Mouse (Mus musculus): ENCODE measurements around the gene Rad51ap2.
A peak's percentile ranks its signal among the peaks of the same experiment; 100 is the strongest.

Rad51ap2 gene

DNA sequence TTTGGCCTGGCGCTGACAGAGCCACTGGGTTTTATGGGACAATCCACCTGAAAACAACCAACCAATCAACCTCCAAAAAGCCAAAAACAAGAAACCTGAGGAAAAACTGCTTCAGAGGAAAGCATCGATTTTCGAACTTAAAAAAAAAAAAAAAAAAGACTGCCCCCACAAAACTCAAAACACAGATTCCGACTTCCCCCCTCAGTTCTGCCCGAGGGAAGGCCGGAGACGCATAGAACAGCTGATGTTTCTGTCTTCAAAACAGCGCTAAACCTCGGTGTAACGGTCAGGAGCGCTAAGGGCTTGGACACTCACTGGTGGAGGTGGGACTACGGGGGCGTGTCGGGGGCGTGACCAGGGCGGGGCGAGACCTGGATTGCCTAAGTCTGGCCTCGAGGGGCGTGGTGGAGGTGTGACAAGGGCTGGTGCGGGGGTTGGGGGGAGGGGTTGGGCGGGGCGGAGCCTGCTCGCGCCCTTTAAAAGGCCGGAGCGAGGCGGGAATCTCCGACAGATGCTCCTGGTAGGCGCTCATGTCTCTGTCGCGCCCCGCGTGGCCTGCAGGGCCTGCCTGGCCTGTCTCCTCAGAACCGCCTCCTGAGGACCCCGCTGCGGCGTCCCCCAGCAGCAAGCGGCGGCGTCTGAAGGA, at the start of gene Rad51ap2:
TSS of gene Rad51ap2 (plus strand) at position 531 of the 646 bp plus-strand sequence.
- peak; percentile 68 for DNase-seq (ENCODE audit: low spot score)

DNA sequence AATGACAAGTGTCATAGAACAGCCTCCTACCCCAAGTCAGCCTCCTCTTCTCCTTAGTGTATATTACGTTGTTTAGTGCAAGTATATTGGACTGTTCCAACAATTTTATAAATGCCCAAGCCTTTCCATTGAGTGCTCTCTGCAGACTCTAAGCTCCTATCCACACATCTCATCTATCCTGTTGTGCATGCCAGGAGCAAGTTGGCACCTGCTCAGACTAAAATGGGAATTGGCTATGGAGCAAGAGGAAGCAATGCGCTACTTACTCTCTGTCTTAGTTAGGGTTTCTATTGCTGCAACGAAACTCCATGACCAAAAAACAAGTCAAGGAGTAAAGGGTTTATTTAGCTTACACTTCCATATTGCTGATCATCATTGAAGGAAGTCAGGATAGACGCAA, 48.2 kb upstream of the Rad51ap2 start:
- DNase-seq (ENCODE audit: low spot score), result no peak

DNA sequence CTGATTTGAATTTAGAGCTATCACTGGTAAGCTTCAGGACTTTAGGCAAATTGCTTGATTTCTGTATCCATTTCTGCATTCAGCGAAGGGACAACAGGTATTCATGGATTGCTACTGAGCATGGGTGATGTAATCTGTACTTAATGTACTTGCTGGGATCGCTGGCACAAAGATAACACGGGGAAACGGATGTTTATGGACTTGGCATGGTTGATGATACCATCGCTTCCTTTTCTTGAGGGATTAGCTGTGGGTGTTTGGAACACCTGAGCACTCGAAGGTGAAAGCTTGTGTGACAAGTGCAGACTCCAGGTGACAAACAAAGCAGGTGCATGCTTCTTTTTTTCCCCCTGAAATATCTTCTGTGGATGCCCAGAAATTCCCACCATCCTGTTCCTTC, 37.8 kb upstream of the Rad51ap2 start:
- no peak for DNase-seq (ENCODE audit: low spot score)

DNA sequence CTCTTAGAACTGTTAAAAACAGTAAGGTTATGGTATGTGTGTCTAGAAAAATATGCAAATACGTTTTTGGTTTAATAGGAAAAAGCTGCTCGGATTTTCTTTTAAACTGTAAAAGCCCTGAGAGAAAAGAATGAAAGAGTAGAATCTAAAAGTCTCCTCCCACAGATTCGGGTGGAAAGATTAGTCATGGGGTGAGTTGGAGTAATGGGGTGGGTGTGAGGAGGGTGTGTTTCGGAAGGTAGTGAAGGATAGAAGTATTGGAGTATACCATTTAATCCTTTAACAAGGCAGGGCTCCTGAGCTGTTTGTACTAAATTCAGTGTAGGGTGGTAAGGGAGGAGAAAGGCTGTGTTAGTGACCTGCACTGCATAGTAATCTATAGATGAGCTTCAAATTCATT, 28.5 kb upstream of the Rad51ap2 start:
- no peak for DNase-seq (ENCODE audit: low spot score)

DNA sequence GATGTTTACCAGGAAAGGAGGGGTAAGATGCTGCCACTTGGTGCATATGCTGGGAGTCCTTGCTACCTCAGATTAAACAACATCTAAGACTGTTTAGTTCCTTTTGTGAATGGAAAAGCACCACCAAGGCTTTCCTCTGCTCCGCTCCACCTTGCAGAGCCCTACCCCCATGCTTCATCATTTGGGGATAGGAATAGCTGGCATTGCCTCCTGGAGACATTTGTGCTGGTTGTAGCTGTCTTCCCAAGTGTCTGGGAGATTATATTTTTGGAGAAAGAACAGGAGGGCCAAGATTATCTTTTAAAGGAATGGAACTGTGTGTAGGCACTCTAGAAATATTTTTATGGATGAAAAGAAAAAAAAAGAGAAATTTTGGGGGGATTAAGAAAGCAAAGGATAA, 22.8 kb upstream of the Rad51ap2 start:
- DNase-seq (ENCODE audit: low spot score), result no peak

DNA sequence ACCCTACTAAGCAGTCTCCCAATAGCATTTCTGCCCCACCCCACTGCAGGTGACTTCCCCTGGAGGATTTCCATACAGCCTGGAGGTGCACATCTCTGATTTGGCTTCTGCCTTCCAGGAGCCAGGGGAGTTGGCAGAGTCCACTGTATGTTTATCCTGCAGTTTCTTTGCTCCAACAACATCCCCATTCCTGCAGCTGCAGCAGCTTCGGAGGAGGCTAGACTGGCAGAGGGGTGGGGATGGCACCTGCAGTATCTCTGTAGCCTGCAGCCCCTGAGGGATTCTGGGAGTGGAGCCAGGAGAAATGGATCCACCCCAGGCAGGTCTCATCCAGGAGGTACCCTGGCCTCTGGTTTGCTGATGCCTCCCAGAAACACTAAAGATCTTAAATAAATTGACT, 22.2 kb upstream of the Rad51ap2 start:
- DNase-seq (ENCODE audit: low spot score), result no peak

DNA sequence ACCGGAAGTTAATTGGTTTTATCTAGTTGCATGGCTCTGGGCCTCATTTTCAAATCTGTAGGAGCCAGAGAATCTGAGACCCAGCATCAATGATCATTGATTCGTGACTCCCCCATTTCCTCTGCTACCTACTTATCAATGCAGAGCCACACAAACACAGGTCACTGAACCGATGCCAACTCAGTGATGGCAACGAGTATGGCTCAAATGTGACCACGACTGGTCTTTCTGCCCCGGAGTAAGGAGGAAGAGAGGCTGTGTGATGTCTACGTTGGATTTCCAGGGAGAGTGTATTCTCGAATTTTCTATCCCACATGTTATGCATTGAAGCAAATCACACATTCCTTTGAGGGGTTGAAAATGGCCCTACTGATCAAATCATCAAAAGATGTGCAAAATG, 21.4 kb upstream of the Rad51ap2 start:
- no peak for DNase-seq (ENCODE audit: low spot score)

DNA sequence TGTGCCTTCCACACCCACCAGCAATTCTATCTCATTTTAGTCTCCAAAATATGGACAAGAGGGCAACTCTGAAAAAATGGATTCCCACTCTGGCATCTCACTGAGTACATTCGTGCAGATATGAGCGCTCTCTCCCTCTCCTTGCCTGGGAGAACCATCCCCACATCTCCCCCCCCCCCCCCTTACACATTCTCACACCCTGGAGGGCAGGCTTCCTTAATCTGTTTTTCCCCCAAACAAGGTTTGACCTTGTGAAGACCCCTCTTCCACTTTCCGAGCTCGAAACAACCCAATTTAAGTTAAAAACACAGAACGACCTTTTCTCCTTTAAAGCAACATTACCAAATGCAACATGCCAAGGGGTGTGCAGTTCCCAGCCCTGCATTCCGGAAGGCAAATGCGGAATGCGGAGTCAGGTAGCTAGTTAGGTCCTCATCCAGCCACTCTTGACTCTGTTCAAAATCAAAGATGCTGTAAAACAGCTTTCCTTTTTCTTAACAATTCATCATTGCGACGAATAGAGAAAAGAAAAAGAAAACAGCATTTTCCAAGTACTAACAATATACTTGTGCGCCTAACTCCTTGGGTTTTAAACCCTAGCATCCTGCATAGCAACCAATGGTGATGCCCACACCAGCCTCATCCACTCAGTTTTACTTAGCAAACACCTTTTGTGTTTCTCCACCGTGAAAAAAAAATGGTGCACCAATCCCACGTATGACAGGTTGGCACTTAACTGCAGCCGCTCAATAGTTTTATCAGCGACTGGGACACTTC, 20.4 kb upstream of the Rad51ap2 start:
- no peak for DNase-seq (ENCODE audit: low spot score)

DNA sequence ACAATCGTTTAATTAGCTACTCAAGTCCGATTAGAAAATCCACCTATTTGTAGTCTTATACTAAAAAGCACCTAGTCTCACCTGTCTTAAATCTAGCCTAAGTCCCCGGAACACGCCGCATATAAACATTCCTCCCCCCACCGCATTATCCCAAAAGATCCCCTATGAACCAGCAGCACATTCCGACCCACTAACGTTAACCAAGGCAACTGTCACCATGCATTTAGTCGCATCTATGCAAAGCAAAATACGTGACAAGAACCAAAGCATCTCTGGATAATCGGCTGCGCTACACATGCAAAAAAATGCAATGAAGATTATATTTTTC, 19.9 kb upstream of the Rad51ap2 start:
- no peak for DNase-seq (ENCODE audit: low spot score)

DNA sequence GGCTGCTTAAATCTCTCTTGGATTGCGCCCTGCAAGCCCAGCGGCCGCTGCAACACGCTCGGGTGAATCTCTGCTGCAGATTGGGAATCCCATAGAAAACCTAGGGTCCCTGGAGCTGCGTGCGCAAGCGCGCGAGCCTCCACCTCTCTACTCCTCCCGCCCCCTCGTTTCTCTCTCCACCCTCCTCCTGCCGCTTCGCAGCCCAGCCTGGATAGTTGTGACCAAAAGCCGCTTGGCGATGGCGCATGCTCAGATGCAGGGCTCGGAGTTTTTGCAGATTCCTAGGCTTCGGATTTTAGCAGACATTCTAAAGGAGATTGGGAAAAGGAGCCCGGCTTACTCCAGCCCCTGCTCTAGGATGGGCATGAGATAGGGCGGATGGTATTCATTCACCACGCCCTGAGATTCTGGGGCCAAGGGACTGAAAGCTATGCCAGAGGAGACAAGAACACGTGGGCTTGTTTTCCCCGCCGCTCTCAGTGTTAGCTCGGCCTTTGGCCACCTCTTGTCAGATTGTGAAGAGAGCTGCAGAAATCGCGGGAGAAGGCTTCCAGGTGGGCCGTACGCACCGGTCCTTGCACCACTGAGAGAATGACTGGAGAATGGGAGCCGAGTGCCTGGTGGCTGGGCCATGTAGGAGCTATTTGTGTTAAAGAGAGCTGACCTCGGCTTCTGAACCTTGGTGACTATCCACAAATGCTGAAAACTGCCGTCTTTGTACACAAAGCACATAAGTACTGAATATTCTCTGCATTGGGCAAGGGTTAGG, 19.2 kb upstream of the Rad51ap2 start, which contains the start of gene Vsnl1:
TSS of gene Vsnl1 (minus strand) at position 117 of the 769 bp plus-strand sequence.
- DNase-seq (ENCODE audit: low spot score), result no peak

DNA sequence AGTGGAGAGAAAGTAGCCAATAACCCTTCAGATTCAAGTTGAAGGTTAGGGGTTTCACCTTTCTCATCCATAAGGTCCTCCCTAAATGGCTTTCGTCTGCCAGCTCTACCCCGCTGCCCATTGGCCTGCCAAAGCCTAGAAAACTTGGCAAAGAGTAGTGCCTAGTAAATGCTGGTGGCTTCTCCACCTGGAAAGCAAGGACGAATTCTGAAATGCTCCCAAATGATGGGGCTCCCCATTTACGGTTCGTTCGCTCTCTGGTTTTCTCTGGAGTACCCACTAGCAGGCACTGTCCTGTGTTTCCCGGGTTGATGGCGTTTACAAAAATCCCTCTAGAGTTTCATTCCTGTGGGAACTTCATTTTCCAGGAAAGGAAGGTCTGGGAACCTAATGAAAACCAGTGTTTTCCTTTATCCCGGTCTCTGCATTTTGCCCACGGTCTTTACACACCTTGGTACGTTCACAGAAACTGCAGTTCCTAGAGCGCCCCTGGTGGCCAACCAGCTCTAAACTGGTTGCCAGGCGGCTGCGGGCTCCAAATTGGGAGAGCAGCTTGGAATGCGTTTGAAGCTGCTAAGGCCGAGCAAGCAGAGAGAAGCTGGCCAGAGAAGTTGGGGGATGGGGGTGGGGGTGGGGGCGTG, 18.5 kb upstream of the Rad51ap2 start:
- peak; percentile 8 for DNase-seq (ENCODE audit: low spot score)

DNA sequence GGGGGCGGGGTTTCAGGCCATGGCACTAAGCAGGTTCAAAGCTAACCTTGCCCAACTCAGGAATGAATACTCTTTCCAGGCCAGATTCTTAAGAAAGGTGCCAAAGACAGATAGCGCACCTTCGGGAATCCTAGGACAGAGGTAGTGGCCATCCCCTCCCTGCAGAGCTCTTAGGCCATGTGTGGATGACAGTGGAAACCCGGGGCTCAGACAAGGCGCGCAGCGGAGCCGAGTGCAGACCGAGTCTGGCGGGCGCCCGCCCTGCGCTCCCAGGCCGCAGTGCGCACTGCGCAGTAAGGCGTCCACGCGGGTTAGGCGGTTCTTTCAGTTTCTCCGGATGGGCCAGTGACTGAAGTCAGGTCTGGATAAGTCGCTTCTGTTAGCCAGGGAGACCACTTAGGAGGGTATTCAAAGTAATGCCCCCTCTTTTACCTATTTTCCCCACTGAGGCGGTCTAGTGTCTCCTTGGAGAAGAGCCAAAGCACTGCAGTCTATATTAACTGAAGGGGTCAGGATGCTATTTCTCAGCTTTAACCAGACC, 17.9 kb upstream of the Rad51ap2 start:
- DNase-seq (ENCODE audit: low spot score), result no peak

DNA sequence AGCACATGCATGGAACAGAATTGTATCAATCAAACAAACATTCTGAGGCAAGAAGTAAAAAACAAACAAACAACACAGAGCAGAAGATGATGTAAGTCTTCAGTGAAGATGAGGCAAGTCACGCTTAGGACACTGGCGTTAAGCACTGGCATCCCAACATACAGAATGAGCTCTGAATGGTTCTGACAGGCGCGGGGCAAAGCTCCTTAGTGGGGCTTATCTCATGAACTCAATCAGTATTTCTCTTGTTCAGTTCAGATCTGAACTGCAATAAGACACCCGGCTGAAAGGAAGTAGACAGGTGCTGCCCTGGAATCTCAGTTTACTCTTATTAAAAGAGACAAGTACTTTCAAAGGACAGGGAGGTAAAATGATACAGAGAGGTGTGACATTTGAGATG, 1.7 kb upstream of the Rad51ap2 start:
- DNase-seq (ENCODE audit: low spot score), result no peak

DNA sequence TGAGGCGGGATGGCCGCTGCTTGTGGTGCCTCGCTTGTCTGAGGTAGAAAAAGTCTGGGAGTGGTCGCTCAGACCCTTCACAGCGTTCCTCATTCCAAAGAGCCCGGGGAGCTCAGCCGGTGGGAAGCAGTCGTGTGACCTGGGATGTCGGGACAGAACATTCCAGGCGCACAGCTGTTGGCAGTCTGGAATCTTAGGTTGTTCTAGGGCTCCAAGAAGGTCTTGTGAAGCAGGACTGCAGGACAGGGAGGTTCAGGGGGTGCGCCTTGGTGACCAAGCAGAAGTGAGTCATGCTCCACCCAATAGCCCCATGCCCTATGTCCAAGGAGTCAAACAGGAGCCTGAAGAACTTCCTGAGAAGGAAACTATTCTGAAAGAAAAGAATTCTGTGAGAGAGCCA, 334 bp downstream of the Rad51ap2 start:
- no peak for DNase-seq (ENCODE audit: low spot score)

DNA sequence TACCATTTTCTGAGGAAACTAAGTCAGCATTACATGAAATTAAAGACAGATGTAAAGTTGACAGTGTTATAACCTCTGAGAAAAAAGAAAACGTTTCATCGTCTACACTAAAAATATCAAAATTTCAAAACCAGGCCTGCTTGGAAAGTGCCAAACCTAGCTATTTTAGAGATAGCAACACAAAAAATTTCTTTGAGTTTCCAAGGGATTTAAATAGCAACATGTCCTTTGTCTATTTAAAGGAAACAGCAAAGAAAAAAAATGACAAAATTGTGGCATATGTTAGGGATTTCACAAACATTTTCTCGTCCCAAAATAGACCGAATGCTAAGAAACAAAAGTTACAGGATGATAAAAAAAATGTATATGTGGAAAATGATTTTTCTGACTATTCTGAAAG, 753 bp downstream of the Rad51ap2 start:
- DNase-seq (ENCODE audit: low spot score), result no peak

Measured in c-Kit-positive CD71-positive TER-119-positive erythroid progenitor cells, embryonic 14.5 days (primary cell).